Mouse (Mus musculus) midbrain, postnatal 0 days (tissue): Measurements from ENCODE around the gene Ltbp1. TPM values are rescaled to one million over a fixed set of nuclear protein-coding genes. Genes with fewer than 3 reads are reported as not detected.

Experiments used
- ATAC-seq: fragments of 200-750 bp; cut with Nextera tagmentation; 2 replicates; pipeline ENCODE4 v1.8.0; 2017; ENCODE audit warnings: moderate number of reproducible peaks, mild to moderate bottlenecking, moderate TSS enrichment, moderate library complexity; ENCODE audit not compliant: low FRiP score
- DNase-seq: peaks from one replicate; pipeline ENCODE4 v3.0.0-alpha.2; 2015; ENCODE audit warnings: low spot score
- H3K27ac ChIP-seq: fragments of 300-500 bp; sonication (generic); 2 replicates; pipeline ENCODE4 v1.5.1; 2014; ENCODE audit warnings: low read depth, mild to moderate bottlenecking, low read length, mixed read lengths
- H3K27me3 ChIP-seq: fragments of 300-500 bp; sonication (generic); 2 replicates; pipeline ENCODE4 v1.6.1; 2014; ENCODE audit warnings: low read length, control low read depth, mixed read lengths; ENCODE audit not compliant: insufficient read depth
- H3K36me3 ChIP-seq: fragments of 300-500 bp; sonication (generic); 2 replicates; pipeline ENCODE4 v1.6.1; 2014; ENCODE audit warnings: low read length, control low read depth, mixed read lengths; ENCODE audit not compliant: insufficient read depth
- H3K4me1 ChIP-seq: fragments of 300-500 bp; sonication (generic); 2 replicates; pipeline ENCODE4 v1.6.1; 2014; ENCODE audit warnings: mild to moderate bottlenecking, control low read depth, antibody characterized with exemption, low read length, mixed read lengths; ENCODE audit not compliant: insufficient read depth
- H3K4me2 ChIP-seq: fragments of 300-500 bp; sonication (generic); 2 replicates; pipeline ENCODE4 v1.6.1; 2014; ENCODE audit warnings: low read depth, mild to moderate bottlenecking, low read length, mixed read lengths; ENCODE audit not compliant: poor library complexity, severe bottlenecking
- H3K4me3 ChIP-seq: fragments of 300-500 bp; sonication (generic); 2 replicates; pipeline ENCODE4 v1.5.1; 2014; ENCODE audit warnings: low read depth, mild to moderate bottlenecking, low read length, moderate library complexity
- H3K9ac ChIP-seq: fragments of 300-500 bp; sonication (generic); replicated peaks from 2 replicates; pipeline ENCODE4 v1.6.1; 2014; ENCODE audit warnings: mild to moderate bottlenecking, low read length, moderate library complexity, mixed read lengths; ENCODE audit not compliant: poor library complexity, severe bottlenecking
- H3K9me3 ChIP-seq: fragments of 300-500 bp; sonication (generic); 2 replicates; pipeline ENCODE4 v1.6.1; 2016; ENCODE audit warnings: low read length, control low read depth
- CTCF ChIP-seq: IDR thresholded peaks from 2 replicates; pipeline ENCODE4 v1.5.1; 2016; ENCODE audit warnings: antibody characterized with exemption, mild to moderate bottlenecking
- WGBS: fragments of 180-500 bp; shearing (Covaris S2); extraction: QIAGEN DNeasy Blood & Tissue Kit; methylation state at CpG from one replicate; pipeline ENCODE4 v1.1.7; 2014; 5-methylcytosine and 5-hydroxymethylcytosine counted together
- polyA plus RNA-seq: library from polyadenylated mRNA; unstranded; fragments of >200 nt; fragmentation: Nextera tagmentation; extraction: Ambion mirVana; gene quantifications from 2 replicates; pipeline ENCODE4 v1.2.1, GENCODE M21; 2015
- total RNA-seq: library from RNA; depleted of rRNA; stranded (reverse); fragments of >200 nt; gene quantifications from 2 replicates; pipeline ENCODE4 v1.2.3, GENCODE M21; 2014

Ltbp1 gene
- total and polyA plus RNA-seq, 2 experiments from 2014 or later: 0.89 to 3.0 TPM

GRCm38 (mm10) chr17:75159066-75159787 is 153.9 kb downstream of the Ltbp1 start:
- Histone ChIP-seq H3K4me1 (no peaks in the 10 kb centered on the region), H3K9me3 (no peaks in the 10 kb centered on the region), H3K4me2 (no peak overlapping the region), H3K9ac (no peak overlapping the region), H3K27ac (no peak overlapping the region), H3K4me3 (no peak overlapping the region), H3K27me3 (no peaks in the 10 kb centered on the region), H3K36me3 (no peaks in the 10 kb centered on the region)
- TF ChIP-seq CTCF: no peak
- DNase-seq (no peak), ATAC-seq (no peak)
- WGBS: 93% methylated on average over 8 of the region's 8 CpGs

- Histone ChIP-seq H3K4me1 (no peaks in the 10 kb centered on the region), H3K4me3 (no peak overlapping the region), H3K9me3 (no peaks in the 10 kb centered on the region), H3K9ac (no peak overlapping the region), H3K27me3 (no peaks in the 10 kb centered on the region), H3K27ac (no peak overlapping the region), H3K36me3 (no peaks in the 10 kb centered on the region), H3K4me2 (no peak overlapping the region)
- TF ChIP-seq CTCF: no peak
- DNase-seq (no peak), ATAC-seq (no peak)
- WGBS: 85% methylated on average over 10 of the region's 10 CpGs
Measured at GRCm38 (mm10) chr17:75161062-75161461, 155.7 kb downstream of the Ltbp1 start.

- WGBS: 83% methylated on average over 4 of the region's 4 CpGs
- Histone ChIP-seq H3K4me2 (no peak overlapping the region), H3K27me3 (no peaks in the 10 kb centered on the region), H3K9me3 (no peaks in the 10 kb centered on the region), H3K27ac (no peak overlapping the region), H3K4me3 (no peak overlapping the region), H3K4me1 (no peaks in the 10 kb centered on the region), H3K36me3 (no peaks in the 10 kb centered on the region), H3K9ac (no peak overlapping the region)
- ATAC-seq (no peak), DNase-seq (peak; percentile 14)
- no peak for TF ChIP-seq CTCF
Measured at GRCm38 (mm10) chr17:75161931-75162330, 156.6 kb downstream of the Ltbp1 start.

- H3K9me3 ChIP-seq: no peaks in the 10 kb centered on the region
- no peak overlapping the region for H3K4me3 ChIP-seq
- no peak for TF ChIP-seq CTCF
- H3K4me1 ChIP-seq: no peaks in the 10 kb centered on the region
- no peaks in the 10 kb centered on the region for H3K36me3 ChIP-seq
- H3K27me3 ChIP-seq: no peaks in the 10 kb centered on the region
- 96% methylated on average over 5 of the region's 5 CpGs for WGBS
- H3K4me2 ChIP-seq: no peak overlapping the region
- H3K9ac ChIP-seq: no peak overlapping the region
- ATAC-seq: no peak
- H3K27ac ChIP-seq: no peak overlapping the region
- DNase-seq: no peak
Measured at GRCm38 (mm10) chr17:75164566-75164965, 159.2 kb downstream of the Ltbp1 start.

GRCm38 (mm10) chr17:75168572-75169200 is 163.3 kb downstream of the Ltbp1 start:
- no peak for TF ChIP-seq CTCF
- Histone ChIP-seq H3K4me2 (no peak overlapping the region), H3K4me1 (no peaks in the 10 kb centered on the region), H3K9ac (no peak overlapping the region), H3K9me3 (no peaks in the 10 kb centered on the region), H3K27me3 (no peaks in the 10 kb centered on the region), H3K36me3 (no peaks in the 10 kb centered on the region), H3K27ac (no peak overlapping the region), H3K4me3 (no peak overlapping the region)
- DNase-seq: no peak
- ATAC-seq: no peak
- 85% methylated on average over 3 of the region's 3 CpGs for WGBS

- TF ChIP-seq CTCF: no peak
- DNase-seq (no peak), ATAC-seq (no peak)
- Histone ChIP-seq H3K36me3 (no peaks in the 10 kb centered on the region), H3K27ac (no peak overlapping the region), H3K4me2 (no peak overlapping the region), H3K4me1 (no peaks in the 10 kb centered on the region), H3K4me3 (no peak overlapping the region), H3K9me3 (no peaks in the 10 kb centered on the region), H3K9ac (no peak overlapping the region), H3K27me3 (no peaks in the 10 kb centered on the region)
- 91% methylated on average over 7 of the region's 7 CpGs for WGBS
Measured at GRCm38 (mm10) chr17:75171659-75172058, 166.3 kb downstream of the Ltbp1 start.
